Mouse (Mus musculus): ENCODE results near the gene Kcnt2. TPM values are rescaled to one million over a fixed set of nuclear protein-coding genes. Genes with fewer than 3 reads are reported as not detected.

The Kcnt2 gene
- total RNA-seq, 2 experiments from 2014 or later: 0.75 to 1.2 TPM

GRCm38 (mm10) chr1:140513451-140513850 lies 267.5 kb downstream of the Kcnt2 start:
- DNase-seq: no peak

- DNase-seq: peak; percentile 4
These were observed 285.4 kb downstream of the Kcnt2 start for GRCm38 (mm10) chr1:140531285-140531908.

- DNase-seq: no peak
These were observed 288.9 kb downstream of the Kcnt2 start for GRCm38 (mm10) chr1:140534849-140535248.

DNA sequence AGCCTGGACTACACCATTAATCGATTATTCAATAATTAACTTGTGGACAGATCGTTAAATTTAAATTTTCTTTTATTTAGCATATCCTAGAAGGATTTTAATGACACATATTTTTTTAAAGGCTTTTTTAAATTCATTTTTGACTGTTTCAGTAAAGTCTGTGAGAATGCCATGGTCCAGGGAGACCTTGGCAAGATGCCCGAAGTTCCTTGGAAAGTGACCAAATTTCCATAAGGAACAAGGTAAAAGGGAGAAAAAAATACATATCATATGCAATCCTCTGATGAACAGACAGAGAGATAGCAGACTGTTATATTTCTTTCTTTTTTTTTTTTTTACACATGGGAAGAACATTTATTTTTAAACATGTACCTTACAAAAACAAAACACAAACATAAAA lies 296.1 kb downstream of the Kcnt2 start:
- no peak for DNase-seq

GRCm38 (mm10) chr1:140548711-140549110 lies 302.8 kb downstream of the Kcnt2 start:
- DNase-seq: no peak

DNA sequence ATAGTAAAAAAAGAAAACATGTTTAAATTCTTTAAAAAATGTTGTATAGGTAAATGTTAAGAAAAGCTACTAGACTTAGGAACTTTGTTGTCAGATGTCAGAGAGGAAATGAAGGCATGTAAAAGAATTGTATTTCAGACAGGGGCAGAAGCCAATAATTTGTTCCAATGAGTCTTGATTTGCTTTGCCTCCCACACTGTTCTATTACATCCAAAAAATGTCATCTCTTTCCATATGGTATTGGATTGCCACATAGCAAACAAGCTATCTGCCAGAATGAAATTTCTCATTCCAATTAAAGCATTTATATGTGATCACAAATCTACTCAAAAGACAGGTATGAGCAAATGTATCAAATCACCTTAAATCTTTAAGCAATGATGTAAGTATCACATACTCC lies 314.8 kb downstream of the Kcnt2 start:
- DNase-seq: no peak

DNA sequence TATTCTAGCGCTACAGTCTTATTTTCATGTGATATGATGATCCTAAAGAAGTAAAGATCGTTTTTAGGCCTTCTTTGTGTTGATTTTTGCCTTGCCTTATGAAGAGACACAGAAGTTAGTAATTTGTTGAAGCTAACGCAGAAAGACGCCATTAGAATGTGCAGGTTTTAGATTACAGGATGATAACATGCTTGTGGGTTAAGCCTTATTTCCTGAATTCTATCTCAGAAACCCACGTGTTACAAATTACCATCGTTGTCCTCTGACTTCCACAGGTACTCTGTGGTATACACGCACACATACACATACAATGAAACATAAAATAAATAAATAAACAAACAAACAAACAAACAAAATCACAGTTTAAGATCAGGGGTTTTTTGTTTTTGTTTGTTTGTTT lies 326.2 kb downstream of the Kcnt2 start:
- no peak for DNase-seq

- DNase-seq: no peak
These were observed 332.6 kb downstream of the Kcnt2 start for GRCm38 (mm10) chr1:140578607-140579006.

DNA sequence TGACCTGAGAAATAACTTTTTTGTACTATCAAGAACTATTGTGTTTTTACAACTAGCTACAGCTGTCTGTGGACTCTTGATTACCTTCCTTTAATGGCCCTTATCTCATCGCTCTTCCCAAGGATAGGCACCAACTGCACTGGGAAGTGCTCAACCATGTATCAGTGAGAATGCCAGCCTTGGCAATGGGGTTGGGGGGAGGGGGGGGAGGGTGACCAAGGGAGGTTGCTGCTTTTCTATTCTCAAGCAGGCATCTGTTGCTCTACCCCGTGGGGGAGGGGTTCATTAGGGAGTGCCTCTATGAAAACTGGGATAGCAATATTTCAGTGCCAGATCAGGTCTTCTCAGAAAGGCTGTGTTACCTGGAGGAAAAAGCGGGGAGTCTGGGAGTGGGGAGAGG lies 342.3 kb downstream of the Kcnt2 start:
- DNase-seq: no peak

GRCm38 (mm10) chr1:140608765-140609297 lies 362.9 kb downstream of the Kcnt2 start:
- DNase-seq: no peak

DNA sequence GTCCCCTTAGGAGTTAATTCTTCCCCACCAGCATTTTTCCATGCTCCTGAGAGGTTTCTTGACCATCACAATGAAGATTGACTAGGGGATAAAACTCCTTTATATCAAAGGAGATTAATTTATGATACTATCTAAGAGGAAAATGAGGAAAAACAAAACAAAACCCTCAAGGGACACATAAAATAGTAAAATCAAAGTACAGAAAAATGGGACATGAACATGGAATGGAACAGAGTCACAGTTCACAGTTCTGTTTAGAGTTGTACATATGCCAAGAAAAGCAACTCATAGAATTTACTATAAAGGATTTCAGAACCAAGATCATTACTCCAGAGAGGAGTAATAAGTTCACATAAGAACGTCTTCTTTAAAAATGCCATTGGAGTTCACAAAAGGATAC lies 367.1 kb downstream of the Kcnt2 start:
- DNase-seq: no peak

GRCm38 (mm10) chr1:140614840-140615239 lies 368.9 kb downstream of the Kcnt2 start:
- no peak for DNase-seq

GRCm38 (mm10) chr1:140618164-140618563 lies 372.2 kb downstream of the Kcnt2 start:
- no peak for DNase-seq

- DNase-seq: no peak
These were observed 379.0 kb downstream of the Kcnt2 start for GRCm38 (mm10) chr1:140624918-140625317.

DNA sequence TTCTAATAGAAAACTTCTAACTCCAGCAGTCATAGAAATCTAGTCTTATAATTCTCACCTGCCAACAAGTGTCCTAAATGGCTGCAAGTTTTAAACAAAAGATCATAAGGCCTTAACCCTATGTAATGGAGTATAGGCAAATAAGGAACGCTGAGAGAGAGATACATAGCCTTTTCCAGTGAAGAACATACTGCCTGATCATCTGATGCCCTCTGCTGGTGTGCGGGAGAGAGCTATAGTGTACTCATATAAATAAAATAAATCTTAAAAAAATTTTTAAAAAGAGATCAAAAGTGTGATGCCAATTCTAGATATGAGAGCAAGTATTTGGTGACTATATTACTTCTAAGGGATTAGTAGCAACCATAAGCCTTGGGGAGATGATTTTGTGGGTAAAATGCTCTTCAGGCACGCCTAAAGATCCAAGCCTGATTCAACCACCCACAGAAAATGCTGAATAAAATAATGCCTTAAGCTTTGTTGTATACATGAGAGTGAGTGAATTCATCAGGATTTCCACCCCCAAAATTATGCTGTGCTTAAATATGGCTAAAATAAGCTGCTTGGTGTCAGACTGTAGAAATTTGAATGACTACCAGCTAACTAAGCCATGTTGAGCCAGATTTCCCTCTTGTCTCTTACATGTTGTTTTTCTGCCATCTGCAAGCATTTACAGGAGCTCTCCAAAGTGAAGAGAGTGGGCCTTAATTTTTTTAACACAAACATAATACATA lies 413.8 kb downstream of the Kcnt2 start:
- no peak for DNase-seq

- DNase-seq: no peak
These were observed 414.9 kb downstream of the Kcnt2 start for GRCm38 (mm10) chr1:140660751-140661403.

- DNase-seq: no peak
These were observed 415.4 kb downstream of the Kcnt2 start for GRCm38 (mm10) chr1:140661404-140661787.

Other genes with a start within 250 kb of the Kcnt2 start
- 10 to 100 TPM in 1 of 2 experiments, 1 to 10 TPM in 1; 6.5 to 25.7 TPM for gene Cfh, start 62.4 kb upstream of the Kcnt2 start, total RNA-seq (2021)

Measured in gastrocnemius, postnatal 10 days (tissue).